30 mouse cellular contexts compared by ENCODE assay signal in the genomic region with DNA sequence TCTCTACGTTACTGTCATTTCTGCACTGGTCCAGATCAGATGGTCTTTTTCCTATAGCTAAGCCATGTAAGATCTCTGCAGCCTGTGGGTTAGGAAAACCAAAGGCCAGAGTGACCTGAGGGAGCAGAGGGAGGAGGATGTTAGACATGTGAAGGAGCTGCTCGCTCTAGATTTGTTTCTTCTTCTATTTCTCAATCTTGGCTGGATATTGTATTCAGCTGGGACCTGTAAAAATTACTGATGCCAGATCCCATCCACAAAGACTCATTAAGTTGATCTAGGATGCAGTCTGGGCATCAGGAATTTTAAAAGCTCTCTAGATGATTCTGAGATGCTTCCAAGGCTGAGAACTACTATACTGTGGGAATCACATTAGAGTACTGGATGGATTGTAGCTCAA. TPM values are rescaled to one million over a fixed set of nuclear protein-coding genes. Genes with fewer than 3 reads are reported as not detected.
DNase-seq lines count a peak whose midpoint lies in the region; ATAC-seq and TF ChIP-seq lines count a peak whose summit lies in the region.
"Had no signal": no experiment of that assay in that cellular context is flagged by ENCODE, and none has a peak within 500 bp of the region (broad histone marks: within the 10 kb centered on the region; RNA-seq: fewer than 3 reads in every experiment).

No protein-coding gene starts in this region.

- H3K9me3 ChIP-seq in lung, embryonic 16.5 days (ENCODE audit: control insufficient read depth, low read length), result no peaks in the 10 kb centered on the region
- H3K9me3 ChIP-seq in forebrain, embryonic 14.5 days (replicated peaks; ENCODE audit: control insufficient read depth, low read length), result no peaks in the 10 kb centered on the region
- H3K9me3 ChIP-seq: embryonic facial prominence, embryonic 10.5 days; embryonic facial prominence, embryonic 15.5 days; forebrain, embryonic 13.5 days; heart, embryonic 12.5 days; hindbrain, embryonic 10.5 days; hindbrain, embryonic 15.5 days; neural tube, embryonic 12.5 days had no signal

- TF ChIP-seq CTCF in lung, adult 2 months (IDR thresholded peaks at IDR 0.05; ENCODE audit: insufficient read depth, low read length), result no peak

- TF ChIP-seq POLR2A in lung, adult 2 months (IDR thresholded peaks at IDR 0.05; ENCODE audit: borderline replicate concordance, extremely low read depth, low read depth, low read length), result no peak

- no peak overlapping the region for H3K4me3 ChIP-seq in lung, embryonic 16.5 days (ENCODE audit: low read length)
- H3K4me3 ChIP-seq in lung, adult 2 months (replicated peaks; ENCODE audit: extremely low read depth, low read depth, low read length), result no peak overlapping the region
- H3K4me3 ChIP-seq in forebrain, embryonic 14.5 days (ENCODE audit: low read depth, low read length), result no peak overlapping the region
- H3K4me3 ChIP-seq: embryonic facial prominence, embryonic 10.5 days; embryonic facial prominence, embryonic 15.5 days; forebrain, embryonic 13.5 days; heart, embryonic 12.5 days; hindbrain, embryonic 10.5 days; hindbrain, embryonic 15.5 days; neural tube, embryonic 12.5 days had no signal

- 74% methylated on average over 2 of the region's 2 CpGs for WGBS in lung, embryonic 16.5 days
- WGBS in lung, adult 2 months, result 73% methylated on average over 2 of the region's 2 CpGs
- WGBS in forebrain, embryonic 14.5 days, result 90% methylated on average over 2 of the region's 2 CpGs

- no peak for ATAC-seq in lung, embryonic 16.5 days (ENCODE audit: low read depth)
- ATAC-seq in forebrain, embryonic 14.5 days, result no peak
- ATAC-seq: CD4-positive, CD25-positive, alpha-beta regulatory T cell, adult 4 months; forebrain, embryonic 13.5 days; inflammation-experienced regulatory T-cells, adult 6 months had no signal

- no peaks in the 10 kb centered on the region for H3K36me3 ChIP-seq in lung, embryonic 16.5 days (ENCODE audit: control insufficient read depth, insufficient read depth, low read length)
- H3K36me3 ChIP-seq in forebrain, embryonic 14.5 days (ENCODE audit: control insufficient read depth, insufficient read depth, low read length), result no peaks in the 10 kb centered on the region
- H3K36me3 ChIP-seq: embryonic facial prominence, embryonic 10.5 days; embryonic facial prominence, embryonic 15.5 days; heart, embryonic 12.5 days; hindbrain, embryonic 10.5 days; hindbrain, embryonic 15.5 days; neural tube, embryonic 12.5 days had no signal

- no peak overlapping the region for H3K9ac ChIP-seq in lung, embryonic 16.5 days (ENCODE audit: low read length)
- H3K9ac ChIP-seq in forebrain, embryonic 14.5 days (ENCODE audit: low read length), result no peak overlapping the region
- H3K9ac ChIP-seq: embryonic facial prominence, embryonic 15.5 days; forebrain, embryonic 13.5 days; heart, embryonic 12.5 days; hindbrain, embryonic 15.5 days; neural tube, embryonic 12.5 days had no signal

- H3K4me1 ChIP-seq in lung, embryonic 16.5 days (replicated peaks; ENCODE audit: control insufficient read depth, insufficient read depth, low read length), result no peaks in the 10 kb centered on the region; the same call in none of the 2 replicates
- H3K4me1 ChIP-seq in lung, adult 2 months (ENCODE audit: control insufficient read depth, insufficient read depth, low read length), result no peaks in the 10 kb centered on the region
- H3K4me1 ChIP-seq in forebrain, embryonic 14.5 days (ENCODE audit: control insufficient read depth, insufficient read depth, low read length), result no peaks in the 10 kb centered on the region
- H3K4me1 ChIP-seq: hindbrain, embryonic 15.5 days; neural tube, embryonic 12.5 days had no signal

- no peak overlapping the region for H3K4me2 ChIP-seq in lung, embryonic 16.5 days (ENCODE audit: low read depth, low read length)
- H3K4me2 ChIP-seq in forebrain, embryonic 14.5 days (ENCODE audit: low read length), result no peak overlapping the region
- H3K4me2 ChIP-seq: embryonic facial prominence, embryonic 15.5 days; forebrain, embryonic 13.5 days; heart, embryonic 12.5 days; hindbrain, embryonic 15.5 days; liver, embryonic 11.5 days; neural tube, embryonic 12.5 days had no signal

- peak; percentile 92 for DNase-seq in heart, adult 11 months
- DNase-seq in heart, postnatal 10 days, result no peak
- DNase-seq in lung, adult 2 months, result no peak
- peak; percentile 59 for DNase-seq in NIH3T3 (ENCODE audit: low read depth)
- DNase-seq in skeletal muscle tissue, adult 2 months (ENCODE audit: low read depth, low spot score), result peak; percentile 57
- no peak for DNase-seq in forebrain, embryonic 14.5 days (ENCODE audit: low spot score)
- DNase-seq: adrenal gland, adult 2 months; cerebellum, adult 2 months; cerebellum, postnatal 14 days; kidney, adult 11 months; kidney, postnatal 14 days; layer of hippocampus, adult 9-11 months; midbrain, embryonic 14.5 days; right cerebral cortex, adult 18-20 months; thymus, adult 2 months; thymus, postnatal 36 days had no signal

- no peaks in the 10 kb centered on the region for H3K27me3 ChIP-seq in lung, embryonic 16.5 days (ENCODE audit: control insufficient read depth, insufficient read depth, low read depth, low read length)
- H3K27me3 ChIP-seq in forebrain, embryonic 14.5 days (replicated peaks; ENCODE audit: control insufficient read depth, insufficient read depth, low read length), result no peaks in the 10 kb centered on the region
- H3K27me3 ChIP-seq: embryonic facial prominence, embryonic 15.5 days; forebrain, embryonic 13.5 days; heart, embryonic 12.5 days; hindbrain, embryonic 15.5 days; neural tube, embryonic 12.5 days had no signal

- peak overlapping the region; percentile 59 for H3K27ac ChIP-seq in lung, embryonic 16.5 days (ENCODE audit: low read length)
- no peak overlapping the region for H3K27ac ChIP-seq in forebrain, embryonic 14.5 days (ENCODE audit: low read depth, low read length)
- H3K27ac ChIP-seq: embryonic facial prominence, embryonic 10.5 days; embryonic facial prominence, embryonic 15.5 days; forebrain, embryonic 13.5 days; hindbrain, embryonic 10.5 days; hindbrain, embryonic 15.5 days; macrophage; neural tube, embryonic 12.5 days; stomach, postnatal 0 days had no signal

- intact Hi-C loops in heart, postnatal 10 days (cut with DNase I), result no loop called here

RNA-seq across cellular contexts. Expression of a gene that starts 6.2 kb away (rescaled TPM):
- total RNA-seq in heart, postnatal 10 days (2021), result under 1 TPM; 0.64 to 0.81 TPM
- polyA plus RNA-seq in lung, embryonic 16.5 days (2015; fragmentation: Nextera tagmentation; extraction: Ambion mirVana), result 16.3 and 19.2 TPM in 2 replicates
- 8.8 and 17.2 TPM in 2 replicates for polyA plus RNA-seq in lung, adult 2 months (2012; rRNA removed)
- 0.53 and 0.62 TPM in 2 replicates for polyA plus RNA-seq in forebrain, embryonic 14.5 days (2014; fragmentation: Nextera tagmentation; extraction: Ambion mirVana)
- total RNA-seq: megakaryocyte-erythroid progenitor cell, adult 5-6 weeks had no signal
- polyA plus RNA-seq: CD4-positive, CD25-positive, alpha-beta regulatory T cell, adult 4 months; inflammation-experienced regulatory T-cells, adult 6 months had no signal

Comparison
In these comparisons a context has a peak if more than half of its experiments do, and no peak if none do; other contexts are left out.
1. DNase-seq: peak in heart, adult 11 months (single experiment), NIH3T3 (single experiment) and skeletal muscle tissue, adult 2 months (single experiment); none in heart, postnatal 10 days (0 of 2), lung, adult 2 months (single experiment) and forebrain, embryonic 14.5 days (single experiment).